Mouse (Mus musculus) spleen, postnatal 36 days (tissue): ENCODE measurements at regions not wholly inside any gene's neighbourhood (a gene's known extent, or its start where the extent isn't known, plus 50 kb on each side); places are given as distances from the start of the nearest gene placed in this dataset.

Experiments used
- DNase-seq, 2 experiments: peaks; one replicate each; pipeline ENCODE4 v3.0.0; 2022; ENCODE audit warnings: low spot score in 2 of 2, mixed read lengths in 1 of 2

DNA sequence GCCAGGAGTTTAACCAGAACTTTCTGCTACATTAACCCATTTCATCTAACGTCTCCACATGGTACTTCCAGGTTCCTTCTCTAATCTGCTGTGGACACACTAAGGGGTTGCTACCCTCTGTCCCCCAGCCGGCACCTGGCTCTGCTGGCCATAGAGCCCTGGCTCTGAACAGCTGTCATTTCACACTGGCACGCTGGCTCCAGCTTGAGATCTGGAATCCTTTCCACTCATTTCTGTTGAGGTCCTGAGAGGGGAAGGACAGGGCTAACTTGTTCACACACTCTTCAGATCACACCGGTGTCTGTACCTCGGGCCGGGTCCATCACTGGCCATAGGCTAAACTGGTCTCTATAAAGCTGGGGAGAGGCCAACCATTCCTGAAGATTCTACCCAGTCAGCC is 226.6 kb upstream of the Zfp637 start:
- no peak for DNase-seq

DNA sequence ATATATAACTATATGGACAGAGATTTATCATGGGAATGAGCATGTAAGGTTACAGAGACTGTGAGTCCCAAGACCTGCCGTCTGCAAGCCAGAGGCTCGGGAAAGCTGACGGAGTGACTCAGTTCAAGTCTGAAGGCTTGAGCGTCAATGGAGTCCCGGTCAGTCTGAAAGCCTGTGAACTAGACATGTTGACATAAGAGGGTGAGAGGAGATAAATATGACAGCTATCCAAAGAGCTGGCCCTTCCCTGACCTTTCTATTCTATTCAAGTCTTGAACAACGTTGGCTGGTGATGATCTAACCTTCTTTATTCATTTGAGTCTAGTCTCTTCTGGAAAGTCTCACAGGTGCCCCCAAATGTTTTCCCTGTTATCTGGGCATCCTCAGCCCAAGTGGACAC is 223.8 kb upstream of the Zfp637 start:
- DNase-seq, result no peak

DNA sequence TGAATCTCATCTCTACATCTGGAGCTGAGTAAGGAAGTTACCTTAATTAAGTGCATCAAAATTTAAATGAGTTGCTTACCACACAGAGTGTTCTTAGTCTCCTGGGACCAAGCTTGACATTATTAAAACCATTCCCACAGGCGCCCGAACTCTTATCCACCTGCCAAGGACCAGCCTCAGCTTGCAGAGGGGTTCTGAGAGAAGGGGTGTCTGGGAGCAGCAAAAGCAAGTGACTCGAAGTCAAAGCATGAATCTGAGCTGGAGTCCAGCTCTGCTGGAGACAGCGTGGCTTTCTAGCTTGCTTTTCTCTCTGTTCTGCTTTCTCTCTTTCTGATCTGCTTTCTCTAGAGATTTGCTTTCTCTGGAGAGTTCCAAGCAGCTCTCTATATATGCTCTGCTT is 223.0 kb upstream of the Zfp637 start:
- no peak for DNase-seq

DNA sequence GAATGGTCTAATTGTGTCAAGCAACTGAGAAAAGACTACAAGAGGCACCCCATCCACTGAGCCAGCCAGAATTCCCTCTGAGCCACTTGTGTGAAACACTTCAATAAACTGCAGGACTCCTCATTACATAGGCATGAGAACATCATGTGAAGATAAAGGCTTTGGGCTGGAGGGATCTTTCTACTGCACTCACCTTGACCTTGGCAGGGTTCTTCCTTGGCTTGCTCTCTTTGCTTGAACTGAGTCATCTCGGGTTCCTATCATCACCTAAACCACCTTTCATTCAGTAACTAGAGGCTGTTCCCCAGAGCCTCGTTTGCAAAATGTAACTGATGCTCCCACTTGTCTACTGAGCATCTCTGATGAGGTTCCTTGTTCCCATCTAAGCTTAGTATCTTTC is 221.4 kb upstream of the Zfp637 start:
- no peak for DNase-seq

DNA sequence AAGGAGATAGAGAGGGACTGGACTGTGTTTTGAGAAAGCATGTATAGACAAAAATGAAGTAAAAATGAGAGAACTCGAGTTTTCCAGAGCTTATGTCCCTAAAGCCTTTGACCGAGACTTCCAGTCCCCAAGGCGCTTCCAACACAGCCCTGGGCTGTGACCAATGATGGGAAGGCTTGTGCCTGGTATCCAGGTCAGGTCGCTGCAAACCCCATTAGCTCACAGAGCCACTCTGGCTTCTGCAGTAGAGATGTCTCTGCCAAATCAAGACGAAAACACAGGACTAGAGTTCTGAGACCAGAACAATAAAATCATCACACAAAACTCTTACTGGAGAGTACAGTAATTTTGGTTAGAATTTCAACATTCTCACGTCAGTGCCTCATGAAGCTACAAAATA is 218.5 kb upstream of the Zfp637 start:
- DNase-seq, result no peak

DNA sequence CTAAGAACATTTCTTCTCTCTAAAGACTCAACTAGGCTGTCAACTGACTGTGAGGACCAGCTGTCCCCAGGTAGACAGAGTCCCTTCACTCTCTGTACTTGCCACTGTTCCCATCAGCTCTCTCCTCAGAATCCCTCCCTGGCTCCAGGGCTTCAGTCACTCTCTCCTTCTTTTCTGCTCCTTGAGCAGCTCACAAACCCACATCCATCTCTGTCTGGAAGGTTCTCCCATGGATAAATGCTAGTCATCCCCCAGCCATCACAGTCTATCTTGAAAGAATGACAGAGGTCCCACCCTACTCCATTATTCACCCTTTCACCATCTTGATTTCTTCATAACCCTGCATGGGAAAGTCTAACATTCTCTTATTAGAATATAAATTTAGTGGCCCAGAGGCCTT is 218.0 kb upstream of the Zfp637 start:
- no peak for DNase-seq

DNA sequence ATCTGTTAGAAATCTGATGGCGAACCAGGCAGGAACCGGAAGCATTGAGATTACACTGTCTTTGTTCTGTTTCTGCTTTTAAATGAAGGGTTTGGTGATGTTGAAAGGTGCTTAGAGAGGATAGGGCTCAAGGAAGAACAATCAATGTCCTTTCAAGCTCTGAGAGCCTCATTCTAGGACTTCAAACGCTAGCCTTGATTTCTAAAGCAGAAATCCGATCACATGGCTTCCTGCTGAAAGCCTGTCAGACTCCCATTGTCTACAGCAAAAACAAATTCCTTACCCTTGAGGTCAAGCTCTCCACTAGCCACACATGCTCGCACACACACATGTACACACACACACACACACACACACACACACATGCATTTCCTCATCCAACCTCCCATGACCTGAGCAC is 215.3 kb upstream of the Zfp637 start:
- DNase-seq, result no peak

DNA sequence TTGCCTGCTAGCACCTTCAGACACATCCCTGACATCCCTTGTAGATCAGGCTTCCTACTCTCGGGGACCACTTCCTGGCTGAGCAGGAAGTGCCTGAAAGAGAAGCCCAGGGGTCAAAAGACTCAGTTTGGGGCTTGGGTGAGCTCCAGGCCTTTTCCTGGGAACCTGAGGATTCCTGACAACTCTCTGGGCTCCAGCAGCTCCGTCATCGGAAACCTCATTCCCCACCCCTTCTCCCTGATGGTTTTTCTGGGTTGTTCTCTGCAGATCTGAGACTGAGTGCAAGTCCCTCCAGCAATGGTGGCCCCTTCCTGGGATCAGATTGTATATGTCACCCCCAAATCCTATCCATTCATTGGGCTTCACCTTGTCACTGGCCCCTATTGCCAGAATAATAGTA is 213.5 kb upstream of the Zfp637 start:
- no peak for DNase-seq

DNA sequence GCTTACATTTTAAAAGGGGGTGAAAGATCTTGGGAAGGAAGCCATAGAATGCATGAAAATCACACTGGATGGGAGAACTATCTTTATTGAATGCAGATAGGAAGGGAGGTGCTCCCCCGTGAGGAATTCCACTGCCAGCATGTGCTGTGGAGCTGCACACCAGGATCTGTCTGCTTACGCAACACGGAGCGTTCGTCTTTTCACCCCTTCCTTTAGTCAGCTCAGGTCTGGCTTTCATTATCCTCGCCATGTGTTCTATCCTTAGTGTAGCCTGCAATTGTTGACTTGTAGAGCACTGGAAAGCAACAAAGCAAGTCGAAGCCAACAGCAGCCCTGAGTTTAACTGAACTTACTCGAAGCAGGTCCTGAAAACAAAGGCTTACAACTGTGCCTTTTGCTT is 194.4 kb upstream of the Zfp637 start:
- no peak for DNase-seq

DNA sequence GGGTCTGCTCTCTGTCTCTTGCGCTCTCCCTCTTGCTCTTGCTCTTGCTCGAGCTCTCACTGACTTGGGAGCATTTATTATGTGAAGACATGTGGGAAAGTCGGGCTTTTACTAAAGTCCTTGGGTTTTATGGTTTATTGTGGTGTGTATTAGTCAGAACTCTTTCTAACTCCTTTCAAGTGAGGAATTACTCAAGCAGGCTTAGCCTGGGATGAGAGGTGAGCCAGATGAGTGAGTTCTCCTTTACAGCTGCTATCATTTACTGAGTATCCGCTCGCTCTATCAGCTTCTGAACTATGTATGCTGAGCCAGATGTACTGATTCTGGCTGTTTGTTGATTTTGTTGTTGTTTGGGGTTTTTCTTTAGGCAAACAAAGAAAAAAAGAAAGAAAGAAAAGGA is 190.4 kb upstream of the Zfp637 start:
- no peak for DNase-seq

DNA sequence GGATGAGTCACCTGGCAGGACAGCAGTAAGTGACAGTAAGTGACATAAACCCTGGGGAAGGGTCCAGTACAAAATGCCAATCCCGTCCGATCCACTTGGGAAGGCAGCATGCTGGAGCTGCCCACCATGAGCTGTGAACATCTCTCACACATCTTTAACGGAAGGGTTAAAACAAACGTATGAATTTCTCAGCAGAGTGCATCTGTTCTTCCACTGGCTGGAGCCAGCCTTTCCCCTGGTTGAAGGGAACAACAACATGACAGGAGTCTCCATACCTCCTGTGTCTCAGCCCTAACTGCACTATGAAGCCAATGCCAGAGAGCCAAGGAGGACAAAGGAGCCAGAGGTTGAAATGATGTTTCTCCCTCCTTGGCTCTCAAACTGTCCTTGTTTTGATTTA is 189.4 kb upstream of the Zfp637 start:
- no peak for DNase-seq

DNA sequence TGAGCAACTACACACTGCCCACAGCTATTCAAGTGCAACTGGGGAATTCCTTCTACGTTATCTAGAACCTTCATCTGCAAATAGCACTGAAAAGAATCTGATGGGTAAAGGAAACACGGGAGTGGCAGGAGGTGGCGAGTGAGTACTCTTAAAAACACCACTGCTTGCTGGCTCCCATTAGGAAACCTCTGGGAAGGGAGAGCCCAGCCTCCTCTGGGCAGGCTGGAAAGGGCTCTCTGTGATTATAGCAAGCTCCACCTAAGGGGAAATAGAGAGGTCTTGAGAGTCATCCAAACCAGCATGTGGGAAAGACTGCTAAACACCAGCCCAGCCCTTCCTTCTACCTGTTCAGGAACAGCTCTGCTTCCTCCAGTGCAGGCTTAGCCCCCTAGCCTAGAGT is 189.0 kb upstream of the Zfp637 start:
- DNase-seq, result no peak

DNA sequence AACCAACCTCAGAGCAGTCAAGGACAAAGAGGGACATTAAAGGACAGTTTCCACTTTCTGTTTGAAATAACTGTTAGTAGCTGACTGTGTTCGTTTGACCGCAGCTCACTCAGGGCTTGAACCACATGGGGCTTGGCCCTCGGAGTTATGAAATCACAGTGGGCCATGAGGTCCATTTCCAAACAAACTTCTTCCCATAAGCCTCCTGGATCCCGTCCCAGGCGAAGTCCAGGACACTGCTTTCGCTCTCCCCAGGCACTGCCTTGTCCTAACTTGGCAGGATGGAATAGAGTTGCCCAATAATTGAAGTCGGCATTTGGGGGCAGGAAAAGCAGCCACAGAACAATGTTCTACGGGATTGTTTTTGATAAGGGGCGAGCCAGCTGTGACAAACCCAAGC is 188.1 kb upstream of the Zfp637 start:
- DNase-seq, result peak; percentile 5 to 12

DNA sequence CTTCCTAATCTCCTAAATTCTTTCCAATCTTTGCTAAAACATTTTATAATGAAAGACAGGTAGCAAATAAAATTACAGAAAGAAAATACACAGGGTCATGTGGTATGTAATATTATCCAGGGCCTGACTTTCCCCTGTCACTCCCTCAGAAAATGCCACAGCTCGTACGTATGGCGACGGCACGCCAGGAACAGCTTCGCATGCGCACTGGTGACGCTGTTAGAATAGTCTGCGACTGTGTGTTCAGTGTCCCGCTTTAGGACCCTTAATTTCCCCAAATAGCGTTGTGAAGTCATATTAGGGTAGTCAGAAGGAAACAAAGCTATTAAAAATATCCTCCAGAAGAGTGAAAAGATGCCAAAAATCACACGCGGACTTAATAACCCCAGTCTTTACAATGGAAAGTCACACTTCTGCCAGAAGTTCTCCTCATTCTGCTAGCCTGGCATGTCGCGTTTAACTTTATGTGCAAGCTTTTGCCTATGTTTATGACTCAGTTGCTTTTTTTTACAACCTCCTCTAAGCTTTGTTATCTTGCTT is 187.0 kb upstream of the Zfp637 start:
- DNase-seq, result no peak

DNA sequence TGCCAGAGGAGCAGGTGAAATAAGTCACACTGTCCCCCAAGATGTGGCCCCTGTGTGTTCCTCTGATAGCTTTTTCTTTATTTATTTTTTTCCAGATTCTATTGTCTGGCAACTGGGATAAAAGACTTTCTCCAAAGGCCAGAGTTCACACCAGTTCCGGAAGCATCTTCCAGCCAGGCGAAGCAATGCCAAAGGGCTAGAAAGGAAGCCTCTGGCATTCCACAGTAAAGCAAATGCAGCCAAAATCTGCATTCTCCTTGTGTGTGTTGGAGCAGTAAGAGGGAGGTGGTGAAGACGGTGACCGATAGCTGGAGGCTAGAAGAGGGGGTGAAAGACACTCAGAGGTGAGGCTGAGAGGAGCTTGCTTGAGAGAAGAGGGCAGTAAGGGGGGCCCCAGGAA is 185.0 kb upstream of the Zfp637 start:
- DNase-seq, result no peak

DNA sequence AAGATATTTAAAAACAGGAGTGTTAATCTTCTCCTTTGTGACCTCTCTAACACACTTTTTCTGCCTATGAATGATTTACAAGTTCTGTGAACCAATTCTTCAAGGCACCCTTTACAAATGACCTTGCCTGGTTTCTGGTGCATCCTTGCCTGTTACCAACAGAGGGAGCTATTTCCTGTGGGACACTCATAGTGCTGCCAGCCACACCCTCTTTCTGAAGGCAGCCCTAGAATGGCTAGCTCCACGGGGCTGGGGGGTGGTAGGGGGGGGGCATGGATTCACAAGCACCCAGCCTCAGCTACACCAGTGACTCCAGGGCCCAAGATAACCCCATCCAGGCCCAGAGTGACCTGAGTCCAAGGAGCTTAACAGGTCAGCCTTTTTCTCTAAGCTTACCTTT is 180.4 kb upstream of the Zfp637 start:
- no peak for DNase-seq

DNA sequence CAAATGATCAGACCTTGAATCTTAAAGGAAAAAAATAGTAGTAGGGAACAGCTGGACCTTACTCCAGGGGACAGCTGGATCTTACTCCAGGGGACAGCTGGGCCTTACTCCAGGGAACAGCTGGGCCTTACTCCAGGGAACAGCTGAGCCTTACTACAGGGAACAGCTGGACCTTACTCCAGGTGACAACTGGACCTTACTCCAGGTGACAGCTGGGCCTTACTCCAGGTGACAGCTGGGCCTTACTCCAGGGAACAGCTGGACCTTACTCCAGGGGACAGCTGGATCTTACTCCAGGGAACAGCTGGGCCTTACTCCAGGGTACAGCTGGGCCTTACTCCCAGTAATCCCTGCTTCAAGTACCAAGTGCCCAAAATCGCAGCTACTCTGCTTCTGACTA is 178.3 kb upstream of the Zfp637 start:
- no peak for DNase-seq

DNA sequence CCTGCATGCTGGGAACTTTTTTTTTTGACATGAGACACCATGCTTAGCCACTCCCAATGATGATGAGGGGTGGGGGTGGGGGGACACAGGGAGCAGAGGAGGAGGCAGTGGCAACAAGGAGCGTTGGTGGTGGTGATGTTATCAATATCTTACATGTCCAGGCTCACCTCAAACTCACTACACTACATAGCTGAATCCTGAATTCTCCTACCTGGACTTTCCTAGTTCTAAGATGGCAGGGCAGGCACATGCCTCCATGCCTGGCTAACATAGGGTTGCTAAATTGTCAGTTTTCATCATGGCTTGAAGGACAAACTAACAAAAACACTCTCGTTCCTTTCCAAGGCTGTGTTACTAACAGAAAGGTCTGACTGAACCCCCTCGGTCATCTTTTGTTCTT is 170.6 kb upstream of the Zfp637 start:
- DNase-seq, result no peak

DNA sequence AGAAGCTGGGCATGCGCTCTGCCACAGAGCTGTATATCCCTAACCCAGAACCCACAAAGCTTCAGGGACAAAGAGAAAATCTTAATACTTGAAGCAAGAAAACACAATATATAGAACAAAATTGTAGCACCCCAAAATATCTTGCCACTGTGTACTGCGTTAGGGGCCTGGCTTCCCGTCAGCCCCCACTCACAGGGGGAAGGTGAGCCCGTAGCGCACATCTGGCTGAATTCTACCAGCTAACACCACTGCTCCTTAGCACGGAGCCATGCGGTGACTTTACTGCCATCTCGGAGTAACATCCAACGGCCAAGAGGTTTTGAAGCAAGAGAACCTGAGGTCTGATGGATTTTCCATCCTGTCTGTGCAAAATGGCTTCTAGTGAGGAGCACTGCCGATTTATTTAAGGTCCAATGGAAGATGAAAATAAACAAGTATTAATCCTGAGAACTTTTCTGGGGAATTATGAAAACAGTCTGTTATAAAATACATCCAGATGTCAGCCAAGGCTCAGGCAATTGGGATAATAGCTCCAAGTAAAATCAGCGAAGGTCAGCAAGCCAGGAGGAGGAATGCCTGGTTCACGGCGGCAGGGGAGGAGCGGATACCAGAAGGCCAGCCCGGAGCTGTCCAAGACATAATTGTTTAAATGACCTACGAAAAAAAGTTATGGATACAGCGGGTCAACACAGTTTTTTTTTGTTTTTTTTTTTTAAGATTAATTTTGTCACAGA is 170.0 kb upstream of the Zfp637 start:
- DNase-seq, result no peak

DNA sequence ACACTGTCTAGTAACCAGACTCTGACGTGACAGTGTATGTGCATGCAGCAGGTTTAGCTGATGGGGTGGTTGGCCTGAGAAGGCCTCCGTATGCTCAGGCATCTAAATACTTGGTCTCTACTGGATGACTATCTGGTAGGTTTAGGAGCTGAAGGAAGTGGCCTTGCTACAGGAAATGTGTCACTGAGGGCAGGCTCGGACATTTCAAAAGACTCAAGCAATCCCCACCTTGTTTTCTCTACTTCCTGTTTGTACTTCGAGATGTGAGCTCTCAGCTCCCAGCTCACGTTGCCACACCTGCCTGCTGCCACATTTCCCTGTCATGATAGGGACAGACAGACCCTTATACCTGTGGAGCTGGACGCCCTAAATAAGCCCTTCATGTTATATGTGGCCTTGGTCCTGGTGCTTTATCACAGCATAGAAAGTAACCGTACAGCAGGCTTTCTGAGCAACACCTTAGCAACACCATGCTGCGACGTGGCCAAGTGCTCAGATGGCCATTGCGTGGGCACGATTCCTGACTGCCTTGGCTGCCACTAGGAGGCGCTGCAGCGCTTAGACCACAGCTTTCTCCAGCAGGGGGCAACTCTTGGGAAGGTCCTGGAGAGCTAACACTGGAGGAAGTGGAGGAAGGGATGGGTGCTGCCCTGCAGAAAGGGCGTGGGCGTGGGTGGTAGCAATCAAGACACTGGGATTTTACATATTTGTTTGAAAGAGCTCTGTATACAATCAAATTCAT is 165.8 kb upstream of the Zfp637 start:
- DNase-seq, result no peak

DNA sequence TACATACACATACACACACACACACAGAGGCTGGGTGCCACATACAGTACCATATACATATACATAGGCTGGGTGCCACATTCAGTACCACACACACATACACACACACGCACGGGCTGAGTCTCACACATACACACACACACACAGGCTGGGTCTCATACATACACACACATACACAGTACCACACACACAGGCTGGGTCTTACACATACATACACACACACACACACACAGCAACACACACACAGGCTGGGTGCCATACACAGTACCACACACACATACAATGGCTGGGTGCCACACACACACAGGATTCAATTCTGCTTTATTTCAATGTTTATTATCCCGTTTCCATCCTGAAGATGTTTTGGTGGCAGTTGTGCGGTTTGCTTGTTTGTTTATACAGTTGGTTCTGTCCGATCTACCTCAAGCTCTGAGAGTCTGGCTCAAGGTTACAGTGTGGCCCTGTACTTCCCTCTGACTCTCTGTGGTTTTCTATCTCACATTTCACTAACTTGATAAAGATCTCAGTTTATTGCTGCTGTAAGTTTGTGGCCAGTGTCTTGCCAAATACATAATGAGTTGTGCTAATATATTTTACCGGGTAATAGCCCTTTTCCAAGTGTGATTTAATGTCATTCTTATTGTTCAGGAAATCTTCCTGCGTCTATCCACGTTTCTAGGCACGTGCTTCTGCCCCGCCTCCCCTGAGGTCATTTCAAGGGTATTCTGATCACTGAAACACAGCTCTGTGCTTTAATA is 164.7 kb upstream of the Zfp637 start:
- DNase-seq, result no peak

DNA sequence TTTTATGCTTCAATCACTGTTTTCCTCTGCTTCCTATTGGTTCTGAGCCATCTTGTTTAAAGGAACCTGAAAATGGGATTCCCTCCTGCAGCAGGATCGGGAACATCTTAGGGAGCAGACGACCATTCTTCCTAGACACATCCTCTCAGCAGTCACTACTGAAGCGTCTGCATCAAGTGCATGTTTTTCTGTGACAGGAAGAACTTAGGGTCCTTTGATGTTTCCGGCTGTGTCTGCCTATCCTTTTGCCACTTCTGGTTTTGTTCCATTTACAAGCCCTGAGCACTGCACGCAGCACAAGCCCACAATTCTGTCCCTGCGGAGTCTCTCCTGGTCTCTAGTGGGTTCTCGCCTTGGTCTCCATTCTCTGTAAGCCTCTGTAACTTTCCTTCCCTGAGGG is 163.9 kb upstream of the Zfp637 start:
- no peak for DNase-seq

DNA sequence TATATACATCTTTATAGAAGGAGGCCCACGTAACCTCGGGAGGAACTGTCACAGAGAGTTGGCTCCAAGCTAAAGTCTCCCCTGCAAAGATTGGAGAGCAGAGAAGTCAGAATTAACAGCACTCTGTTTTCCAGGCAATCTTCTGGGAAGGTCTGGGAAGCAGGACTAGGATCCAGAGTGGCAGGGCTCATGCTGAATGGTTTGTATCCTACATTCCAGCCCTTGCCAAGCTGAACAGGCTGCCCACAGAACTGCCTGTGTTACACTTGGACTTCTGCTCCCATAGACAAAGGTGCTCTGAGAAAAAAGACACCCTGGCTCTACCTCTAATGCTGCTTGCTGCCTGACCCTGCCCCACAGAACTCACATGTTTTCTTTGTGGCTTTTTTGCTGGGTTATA is 163.2 kb upstream of the Zfp637 start:
- DNase-seq, result no peak
